ENCODE assay signal across 8 mouse cellular contexts in the genomic region with DNA sequence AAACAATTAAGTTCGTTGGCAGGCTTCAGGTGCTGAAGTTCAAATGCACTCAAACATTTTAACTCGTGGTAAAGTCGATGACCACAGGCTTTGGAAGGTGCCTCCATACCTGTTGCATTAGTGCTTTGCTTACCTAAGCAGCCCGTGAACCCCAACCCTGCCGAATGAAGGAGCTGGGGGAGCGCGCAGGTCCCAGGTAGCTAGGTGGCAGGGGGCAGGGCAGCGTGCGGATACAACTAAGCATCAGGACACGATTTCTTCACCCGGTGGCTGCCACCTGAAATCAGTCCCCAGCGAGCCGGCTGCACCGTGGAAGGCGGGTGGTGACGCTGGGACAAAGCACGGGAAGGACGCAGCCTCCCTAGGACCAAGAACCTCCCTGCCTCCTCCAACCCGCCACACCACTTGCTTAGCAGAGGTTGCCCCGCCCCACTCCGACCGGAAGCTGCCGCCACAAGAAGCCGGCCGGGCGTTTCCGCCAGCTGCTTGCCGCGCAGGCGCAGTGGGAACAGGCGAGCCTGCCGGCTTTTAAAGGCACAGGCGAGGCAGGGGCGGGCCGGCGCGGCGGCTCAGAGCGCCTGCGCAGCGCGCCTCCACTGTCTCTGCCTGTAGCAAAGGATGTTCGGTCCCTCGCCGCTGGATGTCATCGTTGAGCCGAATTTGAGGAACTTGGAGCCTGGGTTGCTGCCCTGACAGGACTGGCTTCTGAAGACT. TPM values are rescaled to one million over a fixed set of nuclear protein-coding genes. Genes with fewer than 3 reads are reported as not detected.
DNase-seq lines count a peak whose midpoint lies in the region; ATAC-seq and TF ChIP-seq lines count a peak whose summit lies in the region.

No protein-coding gene starts in this region.

- H3K4me1 ChIP-seq in ES-E14 (ENCODE audit: control insufficient read depth in 2 of 2, insufficient read depth in 2 of 2, low read length in 2 of 2, poor library complexity in 1 of 2), result no peaks in the 10 kb centered on the region; a peak in 1 of 4 replicates
- peaks cover 39% of the 10 kb centered on the region for H3K4me1 ChIP-seq in forebrain, embryonic 15.5 days
- peaks cover 13% of the 10 kb centered on the region for H3K4me1 ChIP-seq in lung, adult 2 months (ENCODE audit: control insufficient read depth, insufficient read depth, low read length)

- peak overlapping the region; percentile 89 for H3K4me2 ChIP-seq in forebrain, embryonic 15.5 days (replicated peaks)

- no peak overlapping the region for H3K27ac ChIP-seq in ES-E14 (ENCODE audit: insufficient read depth, low read depth, low read length, poor library complexity, severe bottlenecking)
- peak overlapping the region; percentile 31; the same call in 1 of the 2 replicates for H3K27ac ChIP-seq in forebrain, embryonic 15.5 days (replicated peaks)

- peak; percentile 70; the same call in 1 of the 2 replicates for TF ChIP-seq POLR2A in lung, adult 2 months (IDR thresholded peaks at IDR 0.05; ENCODE audit: borderline replicate concordance, extremely low read depth, low read depth, low read length)

- peak; percentile 87 for TF ChIP-seq CTCF in lung, adult 2 months (IDR thresholded peaks at IDR 0.05; ENCODE audit: insufficient read depth, low read length)

- H3K9ac ChIP-seq in ES-E14 (ENCODE audit: insufficient read depth, low read depth, low read length, poor library complexity, severe bottlenecking), result peak overlapping the region; percentile 90
- H3K9ac ChIP-seq in forebrain, embryonic 15.5 days (replicated peaks), result peak overlapping the region; percentile 66

- no peaks in the 10 kb centered on the region for H3K27me3 ChIP-seq in forebrain, embryonic 15.5 days

- DNase-seq in ES-E14 (ENCODE audit: low read depth, low spot score), result peak; percentile 91
- DNase-seq in cerebellum, adult 11-12 months, result peak; percentile 99
- DNase-seq in heart, postnatal 25 days (ENCODE audit: low spot score), result peak; percentile 99
- DNase-seq in layer of hippocampus, adult 18-20 months (ENCODE audit: low spot score in 2 of 2), result peak; percentile 98 to 99
- peak; percentile 95 for DNase-seq in lung, adult 2 months
- DNase-seq in thymus, adult 18-20 months, result peak; percentile 98 to 99

- peak; percentile 96 for ATAC-seq in forebrain, embryonic 15.5 days (replicated peaks)
- ATAC-seq in neutrophil, adult 5-6 weeks (ENCODE audit: extremely low read depth, insufficient number of reproducible peaks, low FRiP score, poor library complexity, severe bottlenecking), result peak; percentile 83

- peak overlapping the region; percentile 75 to 82 for H3K4me3 ChIP-seq in ES-E14 (ENCODE audit: insufficient read depth in 1 of 2, low read depth in 1 of 2, low read length in 2 of 2, poor library complexity in 1 of 2, severe bottlenecking in 1 of 2)
- H3K4me3 ChIP-seq in forebrain, embryonic 15.5 days, result peak overlapping the region; percentile 83
- H3K4me3 ChIP-seq in lung, adult 2 months (replicated peaks; ENCODE audit: extremely low read depth, low read depth, low read length), result peak overlapping the region; percentile 99

- no peaks in the 10 kb centered on the region for H3K9me3 ChIP-seq in ES-E14 (ENCODE audit: control insufficient read depth, insufficient read depth, low read depth, low read length)
- no peaks in the 10 kb centered on the region for H3K9me3 ChIP-seq in forebrain, embryonic 15.5 days

- intact Hi-C loops in heart, postnatal 25 days (cut with DNase I), result loop anchor here (1.0 to 10.0 kb wide), 4 partner anchors 66 to 426 kb away; no protein-coding TSS in a partner anchor

- WGBS in forebrain, embryonic 15.5 days, result under 1% methylated on average over 47 of the region's 47 CpGs
- WGBS in lung, adult 2 months, result under 1% methylated on average over 47 of the region's 47 CpGs

- H3K36me3 ChIP-seq in ES-E14 (ENCODE audit: control insufficient read depth, insufficient read depth, low read length, poor library complexity, severe bottlenecking), result peaks cover 9% of the 10 kb centered on the region
- peaks cover 26% of the 10 kb centered on the region for H3K36me3 ChIP-seq in forebrain, embryonic 15.5 days

- in situ Hi-C loops in ES-E14 (cut with MboI; ENCODE audit: low sequenced_read_pairs in 2 of 2, unreplicated experiment in 2 of 2), result no loop called here

TF ChIP-seq in ES-E14, 5 proteins besides CTCF, POLR2A, EP300 and RAD21:
- TF ChIP-seq HCFC1 (IDR thresholded peaks at IDR 0.05; ENCODE audit: borderline replicate concordance, insufficient read depth, low read length), result peak; percentile 77; the same call in 1 of the 2 replicates
- TF ChIP-seq CHD2 (IDR thresholded peaks at IDR 0.05; ENCODE audit: low read depth, low read length), result no peak

RNA-seq across cellular contexts. Expression of gene Lig4, which starts 1.4 kb away (rescaled TPM):
- total RNA-seq in ES-E14 (2012; rRNA removed), result 3.7 and 5.8 TPM in 2 replicates
- polyA plus RNA-seq in forebrain, embryonic 15.5 days (2015; fragmentation: Nextera tagmentation; extraction: Ambion mirVana), result 10.4 and 11.9 TPM in 2 replicates
- total RNA-seq in heart, postnatal 25 days (2021), result 1 to 10 TPM; 5.0 to 5.1 TPM
- 10 to 100 TPM; 11.3 to 12.0 TPM for total RNA-seq in layer of hippocampus, adult 18-20 months (2021)
- 1.4 and 2.0 TPM in 2 replicates for polyA plus RNA-seq in lung, adult 2 months (2012; rRNA removed)
- total RNA-seq in neutrophil, adult 5-6 weeks (2017), result 1.5 and 3.4 TPM in 2 replicates

RNA-seq across cellular contexts. Expression of gene Abhd13, which starts 1.5 kb away (rescaled TPM):
- 26.4 and 28.5 TPM in 2 replicates for total RNA-seq in ES-E14 (2012; rRNA removed)
- 15.7 and 16.7 TPM in 2 replicates for polyA plus RNA-seq in forebrain, embryonic 15.5 days (2015; fragmentation: Nextera tagmentation; extraction: Ambion mirVana)
- 10 to 100 TPM; 11.3 to 13.0 TPM for total RNA-seq in heart, postnatal 25 days (2021)
- 10 to 100 TPM; 26.4 to 27.1 TPM for total RNA-seq in layer of hippocampus, adult 18-20 months (2021)
- polyA plus RNA-seq in lung, adult 2 months (2012; rRNA removed), result 5.4 and 7.2 TPM in 2 replicates
- total RNA-seq in neutrophil, adult 5-6 weeks (2017), result 25.9 and 28.9 TPM in 2 replicates

RNA-seq across cellular contexts. Expression of gene Tnfsf13b, which starts 30.2 kb away (rescaled TPM):
- total RNA-seq in ES-E14 (2012; rRNA removed), result 0.21 and 0.31 TPM in 2 replicates
- polyA plus RNA-seq in forebrain, embryonic 15.5 days (2015; fragmentation: Nextera tagmentation; extraction: Ambion mirVana), result 0.06 and 0.23 TPM in 2 replicates
- 1 to 10 TPM; 4.2 to 4.4 TPM for total RNA-seq in heart, postnatal 25 days (2021)
- 1 to 10 TPM; 2.0 to 3.3 TPM for total RNA-seq in layer of hippocampus, adult 18-20 months (2021)
- 24.6 and 25.0 TPM in 2 replicates for polyA plus RNA-seq in lung, adult 2 months (2012; rRNA removed)
- 13.0 and 15.4 TPM in 2 replicates for total RNA-seq in neutrophil, adult 5-6 weeks (2017)
